Mouse (Mus musculus): Measurements from ENCODE around the gene Hoxb6. TPM values are rescaled to one million over a fixed set of nuclear protein-coding genes. Genes with fewer than 3 reads are reported as not detected.

Gene Hoxb6
- polyA plus RNA-seq, 1 experiment from 2014 or later: 1.9 TPM

- Histone ChIP-seq H3K27me3 (replicated peaks; ENCODE audit: control insufficient read depth, insufficient read depth, low read length) (peaks cover 94% of the 10 kb centered on the region), H3K4me2 (peak overlapping the region; percentile 62), H3K9ac (ENCODE audit: low read depth, low read length) (peak overlapping the region; percentile 4), H3K27ac (ENCODE audit: low read depth, low read length) (peak overlapping the region; percentile 61), H3K4me3 (ENCODE audit: low read depth, low read length) (peak overlapping the region; percentile 36), H3K9me3 (ENCODE audit: control insufficient read depth, low read length) (no peaks in the 10 kb centered on the region), H3K4me1 (replicated peaks; ENCODE audit: control insufficient read depth, insufficient read depth, low read length) (peaks cover 11% of the 10 kb centered on the region), H3K36me3 (ENCODE audit: control insufficient read depth, insufficient read depth, low read length) (no peaks in the 10 kb centered on the region)
- DNase-seq (ENCODE audit: low spot score) (no peak), ATAC-seq (replicated peaks; ENCODE audit: low FRiP score) (no peak)
- WGBS: 8% methylated on average over 42 of the region's 56 CpGs
Measured at GRCm38 (mm10) chr11:96345220-96345892, 53.1 kb downstream of the Hoxb6 start.

- H3K9ac ChIP-seq (ENCODE audit: low read depth, low read length): peak overlapping the region; percentile 4
- H3K4me2 ChIP-seq: peak overlapping the region; percentile 62
- H3K4me3 ChIP-seq (ENCODE audit: low read depth, low read length): peak overlapping the region; percentile 36
- DNase-seq (ENCODE audit: low spot score) (no peak), ATAC-seq (replicated peaks; ENCODE audit: low FRiP score) (no peak)
- no peaks in the 10 kb centered on the region for H3K36me3 ChIP-seq (ENCODE audit: control insufficient read depth, insufficient read depth, low read length)
- peak overlapping the region; percentile 8; the same call in 1 of the 2 replicates for H3K27ac ChIP-seq (ENCODE audit: low read depth, low read length)
- peaks cover 94% of the 10 kb centered on the region for H3K27me3 ChIP-seq (replicated peaks; ENCODE audit: control insufficient read depth, insufficient read depth, low read length)
- H3K9me3 ChIP-seq (ENCODE audit: control insufficient read depth, low read length): no peaks in the 10 kb centered on the region
- H3K4me1 ChIP-seq (replicated peaks; ENCODE audit: control insufficient read depth, insufficient read depth, low read length): peaks cover 11% of the 10 kb centered on the region
- WGBS: 9% methylated on average over 45 of the region's 45 CpGs
Measured at GRCm38 (mm10) chr11:96345893-96346806, 53.9 kb downstream of the Hoxb6 start.

DNA sequence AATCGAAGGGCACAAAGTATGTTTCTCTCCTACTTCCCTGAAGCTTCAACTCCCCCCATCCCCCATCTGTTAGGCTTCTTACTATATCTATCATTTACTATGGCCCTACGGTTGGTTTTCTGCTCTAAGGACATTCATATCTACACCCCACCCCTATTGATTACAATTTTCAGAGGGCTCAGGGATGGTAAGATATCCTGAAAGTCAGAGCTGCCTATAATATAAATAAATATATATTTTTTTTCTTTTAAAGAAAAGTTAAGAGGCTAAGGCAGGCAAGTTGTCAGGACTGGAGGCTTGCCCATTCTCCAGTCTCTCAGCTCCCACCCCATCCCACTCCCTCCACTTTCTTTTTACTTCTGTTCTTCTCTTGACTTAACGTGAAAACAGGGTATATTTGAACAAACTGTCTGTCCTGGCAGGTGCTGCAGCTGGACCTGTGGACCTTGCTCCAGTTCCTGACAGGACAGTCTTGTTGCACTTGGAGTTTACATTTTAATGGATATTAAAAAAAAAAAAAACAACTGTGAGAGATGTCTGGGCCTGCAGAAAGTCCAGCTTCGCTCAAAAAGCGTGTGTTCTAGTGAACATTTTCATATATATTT is 54.7 kb downstream of the Hoxb6 start:
- DNase-seq (ENCODE audit: low spot score) (no peak), ATAC-seq (replicated peaks; ENCODE audit: low FRiP score) (no peak)
- H3K4me1 ChIP-seq (replicated peaks; ENCODE audit: control insufficient read depth, insufficient read depth, low read length): peaks cover 11% of the 10 kb centered on the region
- no peak overlapping the region for H3K27ac ChIP-seq (ENCODE audit: low read depth, low read length)
- H3K4me2 ChIP-seq: no peak overlapping the region
- no peaks in the 10 kb centered on the region for H3K9me3 ChIP-seq (ENCODE audit: control insufficient read depth, low read length)
- no peak overlapping the region for H3K9ac ChIP-seq (ENCODE audit: low read depth, low read length)
- peaks cover 94% of the 10 kb centered on the region for H3K27me3 ChIP-seq (replicated peaks; ENCODE audit: control insufficient read depth, insufficient read depth, low read length)
- WGBS: 50% methylated on average over 5 of the region's 5 CpGs
- no peaks in the 10 kb centered on the region for H3K36me3 ChIP-seq (ENCODE audit: control insufficient read depth, insufficient read depth, low read length)
- no peak overlapping the region for H3K4me3 ChIP-seq (ENCODE audit: low read depth, low read length)

- no peak overlapping the region for H3K4me3 ChIP-seq (ENCODE audit: low read depth, low read length)
- no peaks in the 10 kb centered on the region for H3K9me3 ChIP-seq (ENCODE audit: control insufficient read depth, low read length)
- 28% methylated on average over 4 of the region's 4 CpGs for WGBS
- H3K4me1 ChIP-seq (replicated peaks; ENCODE audit: control insufficient read depth, insufficient read depth, low read length): peaks cover 9% of the 10 kb centered on the region
- DNase-seq (ENCODE audit: low spot score) (no peak), ATAC-seq (replicated peaks; ENCODE audit: low FRiP score) (no peak)
- peak overlapping the region; percentile 60; the same call in 1 of the 2 replicates for H3K27ac ChIP-seq (ENCODE audit: low read depth, low read length)
- H3K9ac ChIP-seq (ENCODE audit: low read depth, low read length): no peak overlapping the region
- peak overlapping the region; percentile 45 for H3K4me2 ChIP-seq
- H3K27me3 ChIP-seq (replicated peaks; ENCODE audit: control insufficient read depth, insufficient read depth, low read length): peaks cover 94% of the 10 kb centered on the region
- no peaks in the 10 kb centered on the region for H3K36me3 ChIP-seq (ENCODE audit: control insufficient read depth, insufficient read depth, low read length)
Measured at GRCm38 (mm10) chr11:96347717-96348116, 55.4 kb downstream of the Hoxb6 start.

DNA sequence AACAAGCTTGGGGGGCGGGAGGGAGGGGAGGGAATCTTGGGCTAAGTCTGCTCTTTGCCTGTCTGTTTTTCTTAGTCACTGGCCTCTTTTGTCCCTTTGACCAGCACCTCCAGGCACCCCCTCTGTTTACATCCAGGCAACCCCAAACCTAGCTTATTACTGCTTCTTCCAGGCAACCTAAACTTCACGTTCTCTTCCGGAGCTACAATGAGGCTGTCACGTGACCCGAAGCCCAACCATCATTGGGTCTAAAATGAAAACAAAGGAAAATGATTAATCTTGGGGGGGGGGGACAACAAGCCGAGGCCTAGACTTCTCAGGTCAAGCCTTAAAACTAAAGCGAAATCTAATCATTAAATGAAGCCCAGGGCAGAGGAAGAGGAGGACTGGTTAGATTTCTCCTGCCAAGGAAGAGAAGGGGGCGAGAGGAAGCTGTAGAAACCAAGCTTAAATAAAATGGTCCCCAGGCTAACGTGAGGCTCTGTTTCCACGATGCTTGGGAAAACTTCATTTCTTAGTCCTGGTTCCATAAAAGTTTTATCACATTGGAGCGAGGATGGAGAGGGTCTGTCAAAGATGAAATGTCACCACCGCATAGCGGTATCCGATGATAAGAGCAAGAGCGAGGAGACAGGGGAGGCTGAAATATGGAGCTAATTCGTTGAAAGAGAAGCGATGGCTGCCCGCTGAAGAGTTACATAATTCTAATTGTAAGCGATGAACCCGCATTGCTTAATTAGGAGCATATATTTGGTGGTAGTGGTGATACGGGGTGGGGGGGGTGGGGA is 56.1 kb downstream of the Hoxb6 start:
- WGBS: 16% methylated on average over 21 of the region's 21 CpGs
- no peak for DNase-seq (ENCODE audit: low spot score)
- Histone ChIP-seq H3K4me2 (peak overlapping the region; percentile 45), H3K9ac (ENCODE audit: low read depth, low read length) (no peak overlapping the region), H3K27ac (ENCODE audit: low read depth, low read length) (peak overlapping the region; percentile 60; the same call in 1 of the 2 replicates), H3K36me3 (ENCODE audit: control insufficient read depth, insufficient read depth, low read length) (no peaks in the 10 kb centered on the region), H3K4me3 (ENCODE audit: low read depth, low read length) (no peak overlapping the region), H3K9me3 (ENCODE audit: control insufficient read depth, low read length) (no peaks in the 10 kb centered on the region), H3K4me1 (replicated peaks; ENCODE audit: control insufficient read depth, insufficient read depth, low read length) (peaks cover 9% of the 10 kb centered on the region), H3K27me3 (replicated peaks; ENCODE audit: control insufficient read depth, insufficient read depth, low read length) (peaks cover 94% of the 10 kb centered on the region)
- ATAC-seq (replicated peaks; ENCODE audit: low FRiP score): no peak

- no peak overlapping the region for H3K9ac ChIP-seq (ENCODE audit: low read depth, low read length)
- H3K27me3 ChIP-seq (replicated peaks; ENCODE audit: control insufficient read depth, insufficient read depth, low read length): peaks cover 93% of the 10 kb centered on the region
- H3K4me1 ChIP-seq (replicated peaks; ENCODE audit: control insufficient read depth, insufficient read depth, low read length): peaks cover 8% of the 10 kb centered on the region
- H3K4me3 ChIP-seq (ENCODE audit: low read depth, low read length): no peak overlapping the region
- DNase-seq (ENCODE audit: low spot score) (no peak), ATAC-seq (replicated peaks; ENCODE audit: low FRiP score) (no peak)
- no peaks in the 10 kb centered on the region for H3K9me3 ChIP-seq (ENCODE audit: control insufficient read depth, low read length)
- 51% methylated on average over 3 of the region's 3 CpGs for WGBS
- H3K27ac ChIP-seq (ENCODE audit: low read depth, low read length): peak overlapping the region; percentile 45; the same call in 1 of the 2 replicates
- H3K4me2 ChIP-seq: peak overlapping the region; percentile 45; the same call in 1 of the 2 replicates
- H3K36me3 ChIP-seq (ENCODE audit: control insufficient read depth, insufficient read depth, low read length): no peaks in the 10 kb centered on the region
Measured at GRCm38 (mm10) chr11:96348988-96349387, 56.7 kb downstream of the Hoxb6 start.

DNA sequence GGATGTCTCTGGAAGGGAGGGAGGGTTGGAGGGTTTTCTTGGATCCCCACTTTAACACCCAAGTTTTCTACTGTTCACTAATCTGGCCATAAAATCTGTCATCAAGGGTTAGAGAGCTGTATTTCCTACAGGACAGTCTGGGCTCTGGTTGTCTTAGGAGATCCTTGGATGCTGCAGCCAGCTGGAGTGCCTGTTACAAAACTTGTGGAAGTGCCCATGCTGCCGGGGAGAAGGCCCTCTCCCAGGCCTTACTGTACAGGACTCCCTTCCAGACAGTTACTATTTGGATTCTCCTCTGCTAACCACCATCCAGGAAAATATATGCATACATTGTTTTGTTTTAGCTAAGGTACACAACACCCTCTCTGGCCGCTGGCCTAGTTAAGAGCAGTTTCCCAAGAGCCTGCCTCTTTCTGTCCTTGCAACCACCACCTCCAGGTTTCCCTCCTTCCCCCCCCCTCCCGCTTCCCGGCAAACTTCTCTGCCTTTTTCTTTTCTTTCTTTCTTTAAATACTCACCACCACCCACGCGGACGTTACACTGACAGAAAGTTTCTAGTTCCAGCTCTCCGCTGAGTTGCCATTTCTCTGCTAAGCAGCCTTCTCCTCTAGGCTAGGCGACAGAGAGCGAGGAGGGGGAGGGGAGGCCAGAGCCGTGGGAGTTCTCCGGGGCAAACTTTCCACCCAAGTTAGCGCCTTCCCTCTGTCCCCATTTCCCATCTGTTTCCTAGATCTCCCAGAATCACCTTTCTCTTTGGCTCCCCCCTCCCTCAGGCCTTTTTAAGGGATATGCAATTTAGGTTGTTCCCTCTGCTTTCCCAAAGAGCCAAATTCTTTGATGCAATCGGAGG is 57.4 kb downstream of the Hoxb6 start:
- Histone ChIP-seq H3K27me3 (replicated peaks; ENCODE audit: control insufficient read depth, insufficient read depth, low read length) (peaks cover 93% of the 10 kb centered on the region), H3K9me3 (ENCODE audit: control insufficient read depth, low read length) (no peaks in the 10 kb centered on the region), H3K36me3 (ENCODE audit: control insufficient read depth, insufficient read depth, low read length) (no peaks in the 10 kb centered on the region), H3K27ac (ENCODE audit: low read depth, low read length) (peak overlapping the region; percentile 3; the same call in 1 of the 2 replicates), H3K4me2 (peak overlapping the region; percentile 16), H3K4me3 (ENCODE audit: low read depth, low read length) (no peak overlapping the region), H3K9ac (ENCODE audit: low read depth, low read length) (no peak overlapping the region), H3K4me1 (replicated peaks; ENCODE audit: control insufficient read depth, insufficient read depth, low read length) (peaks cover 5% of the 10 kb centered on the region)
- ATAC-seq (replicated peaks; ENCODE audit: low FRiP score) (no peak), DNase-seq (ENCODE audit: low spot score) (no peak)
- WGBS: 21% methylated on average over 14 of the region's 14 CpGs

Data from liver, embryonic 11.5 days (tissue).